Mouse (Mus musculus): ENCODE measurements at regions not wholly inside any gene's neighbourhood (a gene's known extent, or its start where the extent isn't known, plus 50 kb on each side); places are given as distances from the start of the nearest gene placed in this dataset.

DNA sequence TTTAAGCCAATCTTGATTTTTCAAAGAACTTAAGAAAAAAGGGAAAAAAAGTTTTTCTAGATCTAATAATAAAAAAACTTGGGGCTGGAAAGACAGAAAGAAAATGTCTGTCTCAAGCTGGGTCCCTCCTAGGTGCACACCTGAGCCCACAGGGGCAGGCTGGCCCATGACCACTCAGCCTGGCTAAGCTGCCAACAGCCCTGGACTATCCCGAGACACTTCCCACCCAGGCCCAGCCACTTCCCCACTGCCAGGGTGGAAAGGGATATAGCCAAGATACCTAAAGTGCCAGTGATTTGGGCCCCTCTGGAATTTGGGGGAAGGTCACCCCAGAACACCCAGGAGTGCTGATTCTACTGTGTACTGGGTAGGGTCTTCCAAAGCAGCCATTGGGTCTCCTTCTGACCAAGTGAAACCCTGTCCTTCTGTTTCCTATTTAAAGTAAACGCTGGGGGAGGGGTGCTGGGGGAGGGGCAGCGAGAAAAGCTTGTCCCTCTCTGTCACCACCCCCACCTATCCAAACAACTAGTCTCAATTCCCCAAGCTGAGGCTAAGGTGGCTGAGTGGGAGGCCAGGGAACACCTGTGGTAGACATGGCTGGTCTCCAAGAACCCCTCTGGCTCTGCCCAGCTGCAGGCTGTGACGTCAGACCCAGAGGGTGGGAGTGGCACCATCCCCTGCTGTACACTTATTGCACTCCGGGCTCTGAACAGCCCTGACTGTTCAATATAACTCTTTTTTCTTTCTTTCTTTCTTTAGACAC, 62.6 kb downstream of the Mcfd2 start:
- intact Hi-C loops (cut with DNase I): no loop called here
- no peak for DNase-seq

DNA sequence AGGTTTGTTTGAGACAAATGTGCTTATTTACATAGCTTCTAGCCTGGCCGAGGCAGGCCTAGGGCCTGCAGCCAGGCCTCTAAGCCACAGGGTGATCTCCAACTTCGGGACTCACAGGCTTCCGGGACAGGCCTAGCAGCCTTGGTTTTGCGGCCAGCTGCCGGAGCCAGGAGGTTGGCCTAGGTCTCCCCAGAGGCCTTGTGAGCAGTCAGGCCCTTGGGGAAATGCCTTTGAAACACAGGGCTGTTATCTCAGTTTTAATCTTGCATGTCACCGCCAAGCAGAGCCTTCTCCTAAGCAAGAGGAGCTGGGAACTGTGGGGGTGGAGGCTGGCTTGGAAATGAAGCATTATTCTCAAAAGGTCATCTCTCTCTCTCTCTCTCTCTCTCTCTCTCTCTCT, 63.2 kb downstream of the Mcfd2 start:
- intact Hi-C loops (cut with DNase I): no loop called here
- DNase-seq: peak; percentile 70 to 72

DNA sequence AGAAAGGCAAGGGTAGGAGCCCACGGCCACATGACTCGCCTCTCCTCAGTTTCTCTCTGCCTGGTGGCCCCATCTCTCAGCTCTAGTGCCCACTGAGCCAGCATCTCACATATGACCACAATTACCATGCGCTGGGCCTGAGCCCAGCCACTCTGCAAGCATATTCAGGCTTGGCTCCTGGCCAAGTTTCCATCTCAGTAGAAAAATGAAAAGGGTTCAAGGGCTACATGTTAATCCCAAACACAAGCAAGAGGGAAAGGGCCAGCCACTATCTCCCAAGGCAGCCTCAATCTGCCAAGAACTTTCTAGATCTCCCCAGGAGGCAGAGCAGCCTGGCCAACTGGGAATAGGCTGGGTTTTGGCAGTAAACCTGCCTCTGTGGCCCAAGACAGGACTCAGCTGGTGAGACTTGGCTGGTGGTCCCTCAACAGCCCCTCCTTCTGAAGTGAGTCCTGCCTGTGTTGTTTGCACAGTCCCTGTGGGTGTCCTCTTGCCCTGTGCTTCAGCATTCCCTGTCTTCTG, 65.0 kb downstream of the Mcfd2 start:
- intact Hi-C loops (cut with DNase I): loop anchor here (2.0 kb wide), 1 partner anchor 24 kb away; no protein-coding TSS in a partner anchor
- DNase-seq: peak; percentile 60 to 69

DNA sequence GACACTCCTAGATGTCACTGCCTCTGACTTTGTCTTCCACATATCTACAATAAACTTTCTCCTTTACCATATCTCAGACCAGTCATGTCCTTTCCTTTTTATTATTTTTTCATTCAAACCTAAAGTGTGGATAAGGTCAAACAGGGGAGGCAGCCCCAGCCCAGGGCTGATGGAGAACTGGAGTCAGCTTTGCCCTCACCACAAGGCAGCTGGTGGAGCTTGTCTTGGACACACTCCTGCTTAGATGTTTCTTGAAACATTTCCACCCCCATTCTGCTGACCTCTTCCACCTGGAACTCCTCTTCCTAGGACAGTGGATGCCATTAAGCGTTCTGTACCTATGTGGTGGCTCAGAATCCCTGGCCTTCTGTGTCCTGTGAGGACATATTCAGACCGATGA, 65.6 kb downstream of the Mcfd2 start:
- intact Hi-C loops (cut with DNase I): loop anchor here (2.0 kb wide), 1 partner anchor 23 kb away; no protein-coding TSS in a partner anchor
- DNase-seq: no peak

DNA sequence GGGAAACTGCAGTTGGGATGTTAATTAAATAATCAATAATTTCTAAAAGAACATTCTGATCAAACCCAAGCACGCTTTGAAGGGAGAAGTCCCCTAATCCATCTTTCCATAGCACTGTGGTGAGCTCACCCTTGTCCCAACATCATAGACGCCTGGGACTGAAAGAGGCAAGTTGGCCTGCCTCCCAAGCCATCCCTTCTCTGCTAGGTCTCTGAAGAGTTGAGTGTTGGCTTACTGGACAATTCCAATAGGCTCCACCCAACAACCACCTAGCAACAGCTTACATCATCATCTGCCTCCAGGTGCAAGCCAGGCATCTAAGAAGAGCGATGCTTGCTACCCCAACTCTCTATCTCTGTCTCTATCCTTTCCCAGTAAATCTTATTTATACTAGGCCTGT, 66.6 kb downstream of the Mcfd2 start:
- DNase-seq: no peak
- intact Hi-C loops (cut with DNase I): no loop called here

DNA sequence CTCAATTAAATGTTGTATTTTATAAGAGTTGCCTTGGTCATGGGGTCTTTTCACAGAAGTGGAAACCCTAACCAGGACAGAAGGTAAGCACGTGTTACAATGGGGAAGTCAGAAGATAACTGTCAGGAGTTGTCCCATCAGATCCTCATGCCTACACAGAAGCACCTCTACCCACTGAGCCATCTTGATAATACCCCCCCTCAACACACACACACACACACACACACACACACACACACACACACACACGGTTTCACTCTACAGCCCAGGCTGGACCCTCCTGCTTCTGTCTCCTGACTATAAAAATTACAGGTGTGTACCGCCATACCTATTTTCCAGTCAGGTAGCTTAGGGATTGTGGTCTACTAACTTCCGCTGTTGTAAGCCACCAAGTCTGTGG, 68.3 kb downstream of the Mcfd2 start:
- no peak for DNase-seq
- intact Hi-C loops (cut with DNase I): no loop called here

DNA sequence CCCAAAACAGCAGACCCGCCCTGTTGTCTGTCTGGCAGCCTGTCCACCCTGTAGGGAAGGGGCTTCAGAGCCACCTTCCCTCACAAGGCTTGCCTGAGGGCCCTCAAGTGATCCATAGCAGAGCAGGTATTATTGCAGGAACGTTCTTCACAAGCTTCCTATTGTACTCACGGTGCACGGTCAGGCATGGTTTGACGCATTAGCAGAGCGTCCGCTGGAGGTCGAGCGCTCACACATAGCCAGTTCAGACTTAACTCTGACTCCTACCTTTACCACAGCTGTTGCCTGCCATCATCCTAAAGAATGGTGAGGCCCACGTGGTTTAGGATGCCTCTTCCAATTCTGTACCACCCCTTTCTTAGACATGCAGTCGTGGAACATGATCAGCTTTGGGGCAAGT, 71.1 kb downstream of the Mcfd2 start:
- intact Hi-C loops (cut with DNase I): no loop called here
- no peak for DNase-seq

DNA sequence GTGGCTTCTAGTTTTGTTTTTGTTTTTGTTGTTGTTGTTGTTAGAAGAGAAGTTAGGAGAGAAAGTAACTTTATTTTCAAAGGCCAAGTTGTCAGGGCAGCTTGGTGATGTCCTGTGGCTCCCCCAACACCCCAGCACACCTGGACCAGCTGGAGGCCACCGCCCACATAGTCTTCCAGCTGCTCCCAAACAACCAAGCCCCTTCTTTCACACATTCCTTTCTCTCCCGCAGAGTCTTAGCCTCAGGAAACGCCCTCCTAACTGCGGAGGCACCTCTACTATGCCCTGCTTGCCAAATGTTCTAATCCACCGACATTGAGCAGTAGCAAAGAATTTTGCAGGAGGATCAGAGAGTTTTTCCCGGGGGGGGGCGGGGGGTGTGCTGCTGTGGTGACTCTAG, 72.3 kb downstream of the Mcfd2 start:
- intact Hi-C loops (cut with DNase I): no loop called here
- DNase-seq: no peak

DNA sequence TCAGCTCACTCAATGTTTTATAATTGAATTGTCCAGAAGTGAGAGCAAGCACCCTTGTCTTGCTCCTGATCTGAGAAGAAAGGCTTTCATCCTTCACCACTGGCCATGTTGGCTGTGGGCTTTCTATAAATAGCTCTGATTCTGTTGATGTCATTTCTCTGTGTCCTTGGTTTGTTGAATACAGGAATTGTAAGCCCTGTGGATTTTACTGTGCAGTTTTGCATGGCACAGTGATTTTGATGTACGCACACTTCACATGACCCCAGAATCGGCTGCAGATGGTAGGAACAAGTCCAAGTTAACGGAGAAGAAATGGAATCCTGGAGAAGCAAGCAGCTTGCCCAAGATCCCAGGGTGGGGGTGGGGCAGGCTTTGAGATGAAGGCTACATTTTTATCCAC, 76.1 kb downstream of the Mcfd2 start:
- intact Hi-C loops (cut with DNase I): no loop called here

More for the DNA sequence above, 76.1 kb downstream of the Mcfd2 start:
- DNase-seq: no peak
